Mouse (Mus musculus) liver, postnatal 0 days (tissue): ENCODE results near the gene Ndufs7. TPM values are rescaled to one million over a fixed set of nuclear protein-coding genes. Genes with fewer than 3 reads are reported as not detected.

Experiments used
- ATAC-seq: fragments of 200-750 bp; cut with Nextera tagmentation; 2 replicates; pipeline ENCODE4 v1.8.0; 2017; ENCODE audit warnings: mild to moderate bottlenecking, moderate library complexity
- DNase-seq: peaks from one replicate; pipeline ENCODE4 v3.0.0-alpha.2; 2016
- H3K27ac ChIP-seq: fragments of 300-500 bp; sonication (generic); 2 replicates; pipeline ENCODE4 v1.5.1; 2014; ENCODE audit warnings: antibody characterized with exemption, moderate library complexity, mild to moderate bottlenecking, low read depth
- H3K27me3 ChIP-seq: fragments of 300-500 bp; sonication (generic); 2 replicates; pipeline ENCODE4 v1.6.1; 2014; ENCODE audit warnings: low read length, control low read depth, mixed read lengths; ENCODE audit not compliant: insufficient read depth
- H3K36me3 ChIP-seq: fragments of 300-500 bp; sonication (generic); replicated peaks from 2 replicates; pipeline ENCODE4 v1.6.1; 2014; ENCODE audit warnings: mild to moderate bottlenecking, control low read depth, low read length, moderate library complexity, mixed read lengths; ENCODE audit not compliant: insufficient read depth
- H3K4me1 ChIP-seq: fragments of 300-500 bp; sonication (generic); 2 replicates; pipeline ENCODE4 v1.6.1; 2014; ENCODE audit warnings: antibody characterized with exemption, mild to moderate bottlenecking, control low read depth; ENCODE audit not compliant: insufficient read depth
- H3K4me2 ChIP-seq: fragments of 300-500 bp; sonication (generic); 2 replicates; pipeline ENCODE4 v1.6.1; 2014; ENCODE audit warnings: low read depth, mild to moderate bottlenecking, low read length, moderate library complexity, mixed read lengths
- H3K4me3 ChIP-seq: fragments of 300-500 bp; sonication (generic); 2 replicates; pipeline ENCODE4 v1.5.1; 2014; ENCODE audit warnings: low read depth, low read length
- H3K9ac ChIP-seq: fragments of 300-500 bp; sonication (generic); replicated peaks from 2 replicates; pipeline ENCODE4 v1.6.1; 2014; ENCODE audit warnings: mild to moderate bottlenecking, moderate library complexity
- H3K9me3 ChIP-seq: fragments of 300-500 bp; sonication (generic); 2 replicates; pipeline ENCODE4 v1.6.1; 2016; ENCODE audit warnings: mild to moderate bottlenecking, control low read depth, low read length, mixed read lengths
- CTCF ChIP-seq: sonication (generic); IDR thresholded peaks from 2 replicates; pipeline ENCODE4 v1.5.1; 2016; ENCODE audit warnings: antibody characterized with exemption, low read depth
- EP300 ChIP-seq: IDR thresholded peaks from 2 replicates; pipeline ENCODE4 v1.6.1; 2016; ENCODE audit warnings: antibody characterized with exemption, low read depth, mild to moderate bottlenecking
- WGBS: fragments of 180-500 bp; shearing (Covaris S2); extraction: QIAGEN DNeasy Blood & Tissue Kit; methylation state at CpG from one replicate; pipeline ENCODE4 v1.1.7; 2014; ENCODE audit not compliant: insufficient replicate concordance; 5-methylcytosine and 5-hydroxymethylcytosine counted together
- polyA plus RNA-seq: library from polyadenylated mRNA; unstranded; fragments of >200 nt; fragmentation: Nextera tagmentation; extraction: Ambion mirVana; gene quantifications from 2 replicates; pipeline ENCODE4 v1.2.1, GENCODE M21; 2015

Ndufs7 gene
- polyA plus RNA-seq, 1 experiment from 2014 or later, result 321 TPM

DNA sequence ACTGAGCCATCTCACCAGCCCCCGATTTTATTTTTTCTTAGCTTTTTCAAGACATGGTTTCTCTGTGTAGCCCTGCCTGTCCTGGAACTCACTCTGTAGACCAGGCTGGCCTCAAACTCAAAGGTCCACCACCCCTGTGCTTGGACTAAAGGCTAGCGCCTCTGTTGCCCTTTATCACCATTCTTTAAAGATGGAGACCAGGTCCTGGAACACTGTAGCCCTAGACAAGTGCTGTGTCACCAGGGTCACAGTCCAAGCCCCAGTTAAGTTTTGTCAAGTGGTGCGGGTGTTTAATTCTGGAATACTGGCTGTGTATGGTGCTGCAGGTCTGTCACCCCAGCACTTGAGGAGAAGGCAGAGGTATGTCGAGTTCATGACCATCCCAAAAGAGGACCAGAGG, 11.9 kb upstream of the Ndufs7 start:
- H3K9me3 ChIP-seq, result no peaks in the 10 kb centered on the region
- no peak overlapping the region for H3K4me3 ChIP-seq
- TF ChIP-seq EP300, result no peak
- TF ChIP-seq CTCF, result no peak
- 92% methylated on average over 4 of the region's 4 CpGs for WGBS
- H3K4me1 ChIP-seq, result no peaks in the 10 kb centered on the region
- H3K27ac ChIP-seq, result no peak overlapping the region
- no peak overlapping the region for H3K4me2 ChIP-seq
- H3K9ac ChIP-seq, result no peak overlapping the region
- no peaks in the 10 kb centered on the region for H3K27me3 ChIP-seq
- peaks cover 81% of the 10 kb centered on the region for H3K36me3 ChIP-seq
- no peak for DNase-seq
- ATAC-seq, result no peak

- Histone ChIP-seq H3K9me3 (no peaks in the 10 kb centered on the region), H3K27ac (no peak overlapping the region), H3K4me2 (no peak overlapping the region), H3K9ac (no peak overlapping the region), H3K4me3 (no peak overlapping the region), H3K4me1 (no peaks in the 10 kb centered on the region), H3K27me3 (no peaks in the 10 kb centered on the region), H3K36me3 (peaks cover 80% of the 10 kb centered on the region)
- TF ChIP-seq CTCF, result no peak
- TF ChIP-seq EP300, result no peak
- ATAC-seq, result no peak
- DNase-seq, result no peak
- WGBS, result 83% methylated on average over 3 of the region's 3 CpGs
Measured at GRCm38 (mm10) chr10:80238306-80238705, 10.6 kb upstream of the Ndufs7 start.

- peaks cover 80% of the 10 kb centered on the region for H3K36me3 ChIP-seq
- H3K9me3 ChIP-seq, result no peaks in the 10 kb centered on the region
- no peak for ATAC-seq
- H3K27me3 ChIP-seq, result no peaks in the 10 kb centered on the region
- TF ChIP-seq CTCF, result no peak
- TF ChIP-seq EP300, result no peak
- H3K4me3 ChIP-seq, result no peak overlapping the region
- no peak overlapping the region for H3K9ac ChIP-seq
- DNase-seq, result no peak
- WGBS, result 76% methylated on average over 6 of the region's 6 CpGs
- H3K4me2 ChIP-seq, result no peak overlapping the region
- no peak overlapping the region for H3K27ac ChIP-seq
- H3K4me1 ChIP-seq, result no peaks in the 10 kb centered on the region
Measured at GRCm38 (mm10) chr10:80239791-80240190, 9.1 kb upstream of the Ndufs7 start.

DNA sequence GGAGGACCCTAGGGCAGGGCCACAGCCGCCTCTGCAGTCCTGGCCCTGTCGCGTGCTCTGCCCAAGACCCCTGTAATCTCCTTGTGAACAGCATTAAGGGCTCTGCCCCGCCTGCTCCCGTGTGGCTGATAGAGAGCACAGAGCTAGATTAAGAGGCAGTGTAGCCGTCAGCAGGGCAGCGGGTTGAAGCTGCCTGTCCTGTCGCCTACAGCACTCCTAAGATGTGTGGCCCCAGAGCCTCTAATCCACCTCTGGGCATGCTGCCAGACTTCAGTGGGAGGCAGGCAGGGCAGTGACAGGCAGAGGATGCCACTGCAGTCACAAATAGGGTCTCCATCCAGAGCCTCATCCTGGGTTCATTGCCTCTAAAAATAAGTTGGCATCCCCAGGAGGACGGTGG, 6.8 kb upstream of the Ndufs7 start:
- Histone ChIP-seq H3K36me3 (peaks cover 64% of the 10 kb centered on the region), H3K9ac (no peak overlapping the region), H3K27ac (no peak overlapping the region), H3K4me1 (peaks cover 5% of the 10 kb centered on the region; the same call in 1 of the 2 replicates), H3K4me2 (no peak overlapping the region), H3K4me3 (no peak overlapping the region), H3K27me3 (no peaks in the 10 kb centered on the region), H3K9me3 (no peaks in the 10 kb centered on the region)
- peak; percentile 2; the same call in 1 of the 2 replicates for ATAC-seq
- TF ChIP-seq CTCF (no peak), EP300 (no peak)
- DNase-seq, result no peak
- WGBS, result 66% methylated on average over 9 of the region's 9 CpGs

DNA sequence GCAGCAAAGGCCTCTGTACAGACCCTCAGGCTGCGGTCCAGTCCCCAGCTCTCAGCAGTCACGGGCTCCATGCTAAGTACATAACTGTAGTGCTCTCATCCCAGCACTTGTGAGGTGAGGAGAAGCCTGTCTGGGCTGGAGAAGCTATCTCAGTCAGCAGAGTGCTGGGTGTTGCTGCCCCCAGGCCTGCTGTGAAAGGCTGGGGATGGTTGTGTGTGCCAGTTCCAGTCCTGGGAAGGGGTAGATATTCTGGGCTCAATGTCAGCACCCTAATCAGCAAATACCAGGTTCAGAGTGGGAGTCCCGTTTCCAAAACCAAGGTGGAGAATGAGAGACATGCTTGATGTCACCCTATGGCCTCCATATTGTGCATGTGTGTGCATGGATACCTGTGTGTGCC, 6.3 kb upstream of the Ndufs7 start:
- H3K9ac ChIP-seq, result no peak overlapping the region
- H3K9me3 ChIP-seq, result no peaks in the 10 kb centered on the region
- H3K4me3 ChIP-seq, result no peak overlapping the region
- H3K27me3 ChIP-seq, result no peaks in the 10 kb centered on the region
- H3K4me1 ChIP-seq, result peaks cover 5% of the 10 kb centered on the region; the same call in 1 of the 2 replicates
- 72% methylated on average over 3 of the region's 3 CpGs for WGBS
- H3K36me3 ChIP-seq, result peaks cover 59% of the 10 kb centered on the region
- TF ChIP-seq EP300, result no peak; the same call in 1 of the 2 replicates
- no peak for TF ChIP-seq CTCF
- ATAC-seq (peak; percentile 46; the same call in 1 of the 2 replicates), DNase-seq (no peak)
- H3K27ac ChIP-seq, result no peak overlapping the region
- H3K4me2 ChIP-seq, result no peak overlapping the region

- TF ChIP-seq CTCF (peak; percentile 56), EP300 (no peak)
- H3K27me3 ChIP-seq, result no peaks in the 10 kb centered on the region
- H3K4me1 ChIP-seq, result peaks cover 6% of the 10 kb centered on the region
- 37% methylated on average over 5 of the region's 5 CpGs for WGBS
- DNase-seq (peak; percentile 62), ATAC-seq (no peak)
- H3K4me2 ChIP-seq, result no peak overlapping the region
- H3K4me3 ChIP-seq, result no peak overlapping the region
- no peak overlapping the region for H3K9ac ChIP-seq
- no peaks in the 10 kb centered on the region for H3K9me3 ChIP-seq
- H3K36me3 ChIP-seq, result peaks cover 41% of the 10 kb centered on the region
- H3K27ac ChIP-seq, result no peak overlapping the region
Measured at GRCm38 (mm10) chr10:80244791-80245399, 4.0 kb upstream of the Ndufs7 start.
